18 mouse cellular contexts compared by ENCODE assay signal in the genomic region with DNA sequence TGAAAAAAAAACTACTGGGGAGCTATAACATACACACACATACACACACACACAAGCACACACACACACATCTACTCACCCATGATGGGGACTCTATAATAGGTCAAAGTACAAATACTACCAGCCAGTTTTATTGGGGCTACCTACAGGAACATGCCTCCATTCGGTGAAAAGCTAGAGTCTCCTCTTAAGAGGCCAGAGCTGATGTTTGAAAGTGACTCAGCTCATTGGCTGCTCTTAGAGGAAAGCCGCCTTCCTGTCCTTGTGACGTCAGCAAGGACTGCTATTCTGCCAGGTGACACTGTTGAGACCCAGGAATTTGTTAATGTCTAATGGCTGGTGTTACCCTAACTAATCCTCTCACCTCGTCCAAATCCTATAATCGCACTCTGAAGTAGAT. TPM values are rescaled to one million over a fixed set of nuclear protein-coding genes. Genes with fewer than 3 reads are reported as not detected.
A peak's percentile ranks its signal among the peaks of the same experiment; 100 is the strongest.
DNase-seq lines count a peak whose midpoint lies in the region; ATAC-seq and TF ChIP-seq lines count a peak whose summit lies in the region.
"Had no signal": no experiment of that assay in that cellular context is flagged by ENCODE, and none has a peak within 500 bp of the region (broad histone marks: within the 10 kb centered on the region; RNA-seq: fewer than 3 reads in every experiment).

No protein-coding gene starts in this region.

- H3K4me3 ChIP-seq in MEL (ENCODE audit: control insufficient read depth in 1 of 2, insufficient read depth in 1 of 2, low read depth in 2 of 2, low read length in 2 of 2) = peak overlapping the region in 1 of 2 experiments; percentile 14; a peak in 1 of 4 replicates
- H3K4me3 ChIP-seq in erythroblast, embryonic 14.5 days (replicated peaks) = peak overlapping the region; percentile 36
- no peak overlapping the region for H3K4me3 ChIP-seq in liver, embryonic 16.5 days (ENCODE audit: low read depth, low read length)
- H3K4me3 ChIP-seq in kidney, embryonic 16.5 days (ENCODE audit: low read length) = no peak overlapping the region
- H3K4me3 ChIP-seq: embryonic facial prominence, embryonic 15.5 days; hindbrain, embryonic 15.5 days; limb, embryonic 13.5 days; midbrain, embryonic 12.5 days had no signal

- WGBS in liver, embryonic 16.5 days (ENCODE audit: insufficient replicate concordance) = 42% methylated on average over 5 of the region's 5 CpGs
- 83% methylated on average over 5 of the region's 5 CpGs for WGBS in kidney, embryonic 16.5 days

- no peak for TF ChIP-seq POLR2A in MEL (IDR thresholded peaks at IDR 0.05; ENCODE audit: control insufficient read depth in 1 of 2, insufficient read depth in 1 of 2, low read depth in 1 of 2, low read length in 2 of 2, poor library complexity in 1 of 2)

- H3K27ac ChIP-seq in MEL (ENCODE audit: control insufficient read depth, low read depth, low read length) = no peak overlapping the region
- peak overlapping the region; percentile 80 for H3K27ac ChIP-seq in liver, embryonic 16.5 days (ENCODE audit: low read length)
- H3K27ac ChIP-seq in kidney, embryonic 16.5 days (ENCODE audit: low read length) = no peak overlapping the region
- H3K27ac ChIP-seq: embryonic facial prominence, embryonic 15.5 days; hindbrain, embryonic 15.5 days; kidney, postnatal 0 days; limb, embryonic 13.5 days; midbrain, embryonic 12.5 days had no signal

- H3K4me1 ChIP-seq in MEL (ENCODE audit: control insufficient read depth in 1 of 2, insufficient read depth in 2 of 2, low read length in 2 of 2) = peaks cover 4 to 27% of the 10 kb centered on the region in 2 experiments
- peaks cover 51% of the 10 kb centered on the region for H3K4me1 ChIP-seq in erythroblast, embryonic 14.5 days (ENCODE audit: control insufficient read depth)
- H3K4me1 ChIP-seq in liver, embryonic 16.5 days (ENCODE audit: control insufficient read depth, low read depth, low read length) = peaks cover 31% of the 10 kb centered on the region
- no peaks in the 10 kb centered on the region for H3K4me1 ChIP-seq in kidney, embryonic 16.5 days (ENCODE audit: insufficient read depth, low read length)
- H3K4me1 ChIP-seq: hindbrain, embryonic 15.5 days; limb, embryonic 13.5 days; midbrain, embryonic 12.5 days had no signal

- peak; percentile 26 for DNase-seq in MEL (ENCODE audit: low read depth, low spot score)
- peak; percentile 47 for DNase-seq in liver
- DNase-seq in adipocyte (ENCODE audit: low spot score) = no peak
- no peak for DNase-seq in adrenal gland, adult 2 months
- DNase-seq: adrenal gland, adult 8-10 months; cerebellum, adult 8-10 months; gastrocnemius, postnatal 36 days; kidney, adult 18-20 months had no signal

- no peak for TF ChIP-seq CTCF in MEL (IDR thresholded peaks at IDR 0.05 in 2 of 3, conservative IDR thresholded peaks at IDR 0.05 in 1 of 3; ENCODE audit: control insufficient read depth in 1 of 3, insufficient read depth in 1 of 3, low read depth in 2 of 3, low read length in 3 of 3, poor library complexity in 1 of 3, severe bottlenecking in 1 of 3)

- no peak overlapping the region for H3K9ac ChIP-seq in MEL (ENCODE audit: control insufficient read depth, low read depth, low read length, poor library complexity, severe bottlenecking)
- peak overlapping the region; percentile 37; the same call in 1 of the 2 replicates for H3K9ac ChIP-seq in liver, embryonic 16.5 days (ENCODE audit: low read depth, low read length)
- H3K9ac ChIP-seq in kidney, embryonic 16.5 days (replicated peaks; ENCODE audit: low read length) = no peak overlapping the region
- H3K9ac ChIP-seq: embryonic facial prominence, embryonic 15.5 days; hindbrain, embryonic 15.5 days; limb, embryonic 13.5 days; lung, embryonic 14.5 days; midbrain, embryonic 12.5 days had no signal

- H3K9me3 ChIP-seq in MEL (replicated peaks; ENCODE audit: insufficient read depth, low read length) = no peaks in the 10 kb centered on the region
- H3K9me3 ChIP-seq in erythroblast, embryonic 14.5 days (ENCODE audit: control insufficient read depth, low read length) = no peaks in the 10 kb centered on the region
- no peaks in the 10 kb centered on the region for H3K9me3 ChIP-seq in liver, embryonic 16.5 days (replicated peaks; ENCODE audit: control insufficient read depth, low read length)
- H3K9me3 ChIP-seq in kidney, embryonic 16.5 days (ENCODE audit: low read length) = no peaks in the 10 kb centered on the region
- H3K9me3 ChIP-seq: embryonic facial prominence, embryonic 15.5 days; hindbrain, embryonic 15.5 days; midbrain, embryonic 12.5 days had no signal

- no peaks in the 10 kb centered on the region for H3K79me2 ChIP-seq in MEL (ENCODE audit: control insufficient read depth, insufficient read depth, low read length, poor library complexity)

- H3K4me2 ChIP-seq in liver, embryonic 16.5 days (ENCODE audit: low read depth, low read length) = peak overlapping the region; percentile 41
- H3K4me2 ChIP-seq in kidney, embryonic 16.5 days (replicated peaks; ENCODE audit: low read depth, low read length) = no peak overlapping the region
- H3K4me2 ChIP-seq: embryonic facial prominence, embryonic 15.5 days; hindbrain, embryonic 15.5 days; limb, embryonic 13.5 days; lung, embryonic 14.5 days; midbrain, embryonic 12.5 days had no signal

- H3K27me3 ChIP-seq in MEL (ENCODE audit: control insufficient read depth in 1 of 2, insufficient read depth in 2 of 2, low read length in 2 of 2) = no peaks in the 10 kb centered on the region
- H3K27me3 ChIP-seq in erythroblast, embryonic 14.5 days (ENCODE audit: control insufficient read depth) = peaks cover 2% of the 10 kb centered on the region; the same call in 1 of the 2 replicates
- no peaks in the 10 kb centered on the region for H3K27me3 ChIP-seq in liver, embryonic 16.5 days (ENCODE audit: control insufficient read depth, insufficient read depth, low read depth, low read length)
- no peaks in the 10 kb centered on the region for H3K27me3 ChIP-seq in kidney, embryonic 16.5 days (ENCODE audit: insufficient read depth, low read length)
- H3K27me3 ChIP-seq: embryonic facial prominence, embryonic 15.5 days; hindbrain, embryonic 15.5 days; limb, embryonic 13.5 days; midbrain, embryonic 12.5 days; Patski had no signal

- no peak for TF ChIP-seq EP300 in MEL (IDR thresholded peaks at IDR 0.05; ENCODE audit: low read depth in 1 of 2, low read length in 2 of 2)

- peaks cover 0 to 19% of the 10 kb centered on the region in 2 experiments; a peak in 2 of 4 replicates for H3K36me3 ChIP-seq in MEL (ENCODE audit: control insufficient read depth in 1 of 2, insufficient read depth in 2 of 2, low read length in 2 of 2)
- H3K36me3 ChIP-seq in erythroblast, embryonic 14.5 days (ENCODE audit: control insufficient read depth) = no peaks in the 10 kb centered on the region
- no peaks in the 10 kb centered on the region for H3K36me3 ChIP-seq in liver, embryonic 16.5 days (ENCODE audit: control insufficient read depth, insufficient read depth)
- H3K36me3 ChIP-seq in kidney, embryonic 16.5 days (ENCODE audit: insufficient read depth, low read length) = no peaks in the 10 kb centered on the region
- H3K36me3 ChIP-seq: embryonic facial prominence, embryonic 15.5 days; hindbrain, embryonic 15.5 days; limb, embryonic 13.5 days; midbrain, embryonic 12.5 days had no signal

- ATAC-seq in liver, embryonic 16.5 days (ENCODE audit: low read depth) = peak; percentile 77
- no peak for ATAC-seq in kidney, embryonic 16.5 days (ENCODE audit: low FRiP score, low TSS enrichment)
- ATAC-seq: Patski had no signal

- TF ChIP-seq RAD21 in MEL (IDR thresholded peaks at IDR 0.05; ENCODE audit: low read depth, low read length) = no peak

TF ChIP-seq in MEL, 35 proteins besides CTCF, POLR2A, EP300 and RAD21:
- TF ChIP-seq MYB (IDR thresholded peaks at IDR 0.05; ENCODE audit: low read depth, low read length) (no peak), ZMIZ1 (IDR thresholded peaks at IDR 0.05; ENCODE audit: low read depth, low read length) (no peak), TBP (IDR thresholded peaks at IDR 0.05; ENCODE audit: low read depth, low read length) (no peak), POLR2AphosphoS2 (IDR thresholded peaks at IDR 0.05; ENCODE audit: low read length) (no peak), MXI1 (IDR thresholded peaks at IDR 0.05; ENCODE audit: low read depth, low read length) (no peak), ZNF384 (IDR thresholded peaks at IDR 0.05; ENCODE audit: low read depth, low read length) (no peak), ZC3H11A (IDR thresholded peaks at IDR 0.05; ENCODE audit: low read depth, low read length) (no peak), SMC3 (IDR thresholded peaks at IDR 0.05; ENCODE audit: low read depth, low read length) (no peak), TCF12 (IDR thresholded peaks at IDR 0.05; ENCODE audit: low read depth, low read length) (no peak), ETS1 (IDR thresholded peaks at IDR 0.05; ENCODE audit: low read depth, low read length) (no peak), TAL1 (IDR thresholded peaks at IDR 0.05; ENCODE audit: low read length) (no peak), ZKSCAN1 (IDR thresholded peaks at IDR 0.05; ENCODE audit: low read depth, low read length) (no peak), GATA1 (IDR thresholded peaks at IDR 0.05; ENCODE audit: low read depth, low read length) (no peak)

RNA-seq across cellular contexts. Expression of gene Lrch1, which starts 25.0 kb away (rescaled TPM):
- total RNA-seq in MEL (2012; rRNA removed) = 2.8 and 3.3 TPM in 2 replicates
- polyA plus RNA-seq in MEL (2012; ENCODE audit: insufficient read depth in 1 of 2, insufficient read length in 2 of 2, low read depth in 1 of 2, low replicate concordance in 2 of 2, missing spikeins in 1 of 2) = 1 to 10 TPM in 1 of 2 experiments, not detected in 1; 6.1 TPM
- polyA plus RNA-seq in erythroblast, embryonic 14.5 days (2012) = 0.31 and 0.51 TPM in 2 replicates
- 4.1 and 4.5 TPM in 2 replicates for polyA plus RNA-seq in liver, embryonic 16.5 days (2015; fragmentation: Nextera tagmentation; extraction: Ambion mirVana)
- 18.3 and 24.5 TPM in 2 replicates for polyA plus RNA-seq in kidney, embryonic 16.5 days (2015; fragmentation: Nextera tagmentation; extraction: Ambion mirVana)
- 10 to 100 TPM; 10.8 to 15.0 TPM for total RNA-seq in adrenal gland, adult 2 months (2021)
- polyA plus RNA-seq in adrenal gland, adult 2 months (2012; rRNA removed) = 4.7 and 5.3 TPM in 2 replicates

RNA-seq across cellular contexts. Expression of gene Rubcnl, which starts 43.1 kb away (rescaled TPM):
- 0.04 and 0.13 TPM in 2 replicates for total RNA-seq in MEL (2012; rRNA removed)
- under 1 TPM in 1 of 2 experiments, not detected in 1; 0.06 TPM for polyA plus RNA-seq in MEL (2012; ENCODE audit: insufficient read depth in 1 of 2, insufficient read length in 2 of 2, low read depth in 1 of 2, low replicate concordance in 2 of 2, missing spikeins in 1 of 2)
- polyA plus RNA-seq in erythroblast, embryonic 14.5 days (2012) = 0.01 TPM in 1 of 2 replicates, not detected in the other
- 0.23 and 0.33 TPM in 2 replicates for polyA plus RNA-seq in liver, embryonic 16.5 days (2015; fragmentation: Nextera tagmentation; extraction: Ambion mirVana)
- 0.34 and 0.58 TPM in 2 replicates for polyA plus RNA-seq in kidney, embryonic 16.5 days (2015; fragmentation: Nextera tagmentation; extraction: Ambion mirVana)
- total RNA-seq in adrenal gland, adult 2 months (2021) = 1 to 10 TPM in 1 of 2 experiments, under 1 TPM in 1; 0.32 to 4.1 TPM
- polyA plus RNA-seq in adrenal gland, adult 2 months (2012; rRNA removed) = 0.12 and 0.91 TPM in 2 replicates

Comparison
In these comparisons a context has a peak if more than half of its experiments do, and no peak if none do; other contexts are left out.
1. DNase-seq: peak in MEL (single experiment) and liver (single experiment); none in adipocyte (single experiment) and adrenal gland, adult 2 months (single experiment).